Mouse (Mus musculus): ENCODE measurements around the gene Gpr87.
"Not testable (repeated sequence)": the region's sequence is repeated elsewhere in the genome, so short reads cannot be mapped to it uniquely, and the experiment has no call there.

Gpr87 gene

DNA sequence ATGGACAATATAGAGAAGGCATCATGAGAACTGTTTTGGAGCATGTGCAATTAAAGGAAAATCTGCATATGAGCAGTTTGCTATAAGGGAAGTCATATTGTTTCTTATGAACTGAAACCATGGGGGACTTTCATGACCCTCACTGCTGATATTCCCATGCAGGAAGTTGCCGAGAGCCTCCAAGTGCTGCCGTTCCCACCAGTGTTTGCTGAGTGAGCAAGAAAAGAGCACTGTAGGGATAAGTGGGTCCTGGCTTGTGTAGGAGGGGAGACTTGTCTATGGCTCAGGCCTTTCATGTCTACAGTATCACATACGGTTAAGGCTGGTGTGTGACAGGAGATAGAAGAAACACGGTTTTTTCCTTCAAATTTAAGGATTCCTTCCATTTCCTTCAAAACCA lies 9.2 kb downstream of the Gpr87 start:
- no peak for DNase-seq

DNA sequence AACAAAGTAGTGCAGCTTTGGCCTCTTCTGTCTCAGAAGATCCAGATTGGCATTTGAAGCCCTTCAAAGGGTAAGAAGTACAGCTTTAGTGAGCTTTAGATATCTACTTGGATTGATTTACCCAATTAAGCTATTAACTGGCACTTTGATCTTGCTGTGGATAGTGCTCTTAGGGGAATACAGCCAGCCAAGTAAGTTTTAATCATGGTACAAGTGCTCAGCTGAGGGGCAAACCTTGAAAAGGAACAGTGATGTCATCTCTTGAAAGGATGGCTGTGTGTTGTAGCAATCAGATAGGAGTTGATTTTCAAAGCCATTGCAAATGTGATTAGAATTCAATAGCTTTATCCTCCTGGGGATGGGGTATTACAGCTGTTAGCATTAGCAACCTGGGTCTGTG lies 12.8 kb downstream of the Gpr87 start:
- DNase-seq, result no peak

DNA sequence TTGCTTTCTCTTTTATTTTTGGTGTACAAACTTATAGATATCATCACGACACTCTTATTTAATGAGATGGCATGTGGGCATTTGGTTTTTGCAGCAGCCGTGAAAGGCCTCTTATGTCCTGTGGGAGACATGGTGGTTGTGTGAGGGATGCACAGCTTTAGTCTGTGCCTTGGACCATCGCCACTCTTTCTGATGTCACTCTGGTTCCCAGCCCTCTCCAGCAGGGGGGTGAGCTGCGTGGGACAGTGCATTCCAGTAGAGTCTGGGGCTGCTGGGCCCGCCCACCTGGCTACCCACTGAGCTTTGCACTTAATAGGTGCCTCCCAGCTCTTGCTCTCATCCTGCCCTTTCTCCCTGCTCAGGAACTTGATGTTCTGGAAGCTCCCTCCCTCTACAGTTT lies 13.8 kb downstream of the Gpr87 start:
- DNase-seq, result no peak

DNA sequence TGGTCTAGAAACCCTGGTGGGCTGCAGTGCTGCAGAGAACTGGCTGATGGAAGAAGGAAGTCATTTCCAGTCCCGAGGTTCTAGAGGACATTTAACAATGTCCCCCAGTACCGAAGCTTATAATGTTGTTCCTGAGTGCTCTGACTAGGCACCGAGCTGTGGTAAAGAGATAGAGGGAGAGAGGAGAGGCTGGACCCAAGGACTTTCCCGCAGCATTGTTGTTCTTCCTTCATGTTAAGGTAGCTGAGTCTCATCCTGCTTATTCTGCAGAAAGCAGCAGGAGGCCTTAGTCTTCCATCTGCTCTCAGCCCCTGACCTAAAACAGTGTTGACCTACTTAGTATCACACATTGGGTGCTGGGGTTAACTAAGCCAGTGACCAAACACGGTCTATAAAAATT lies 18.0 kb downstream of the Gpr87 start:
- DNase-seq, result no peak

DNA sequence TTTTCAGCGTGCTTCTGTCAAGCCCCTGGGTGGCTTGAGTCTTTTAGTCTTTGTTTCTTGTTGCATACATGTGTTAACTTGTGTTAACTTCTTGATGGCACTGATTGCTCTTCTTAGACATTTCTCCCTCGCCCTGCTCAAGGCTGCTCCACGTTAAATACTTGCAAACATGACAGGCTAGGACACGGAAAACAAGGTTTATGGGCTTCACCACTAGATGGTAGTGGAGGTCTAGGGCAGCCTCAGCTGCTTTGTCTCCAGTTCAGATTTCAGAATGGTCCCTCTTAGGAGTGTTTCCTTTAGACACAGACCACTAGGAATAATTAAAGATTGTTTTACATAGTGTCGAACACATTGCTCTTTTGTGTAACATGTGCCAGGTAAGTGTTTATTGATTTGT lies 19.7 kb downstream of the Gpr87 start:
- peak; percentile 27 for DNase-seq

DNA sequence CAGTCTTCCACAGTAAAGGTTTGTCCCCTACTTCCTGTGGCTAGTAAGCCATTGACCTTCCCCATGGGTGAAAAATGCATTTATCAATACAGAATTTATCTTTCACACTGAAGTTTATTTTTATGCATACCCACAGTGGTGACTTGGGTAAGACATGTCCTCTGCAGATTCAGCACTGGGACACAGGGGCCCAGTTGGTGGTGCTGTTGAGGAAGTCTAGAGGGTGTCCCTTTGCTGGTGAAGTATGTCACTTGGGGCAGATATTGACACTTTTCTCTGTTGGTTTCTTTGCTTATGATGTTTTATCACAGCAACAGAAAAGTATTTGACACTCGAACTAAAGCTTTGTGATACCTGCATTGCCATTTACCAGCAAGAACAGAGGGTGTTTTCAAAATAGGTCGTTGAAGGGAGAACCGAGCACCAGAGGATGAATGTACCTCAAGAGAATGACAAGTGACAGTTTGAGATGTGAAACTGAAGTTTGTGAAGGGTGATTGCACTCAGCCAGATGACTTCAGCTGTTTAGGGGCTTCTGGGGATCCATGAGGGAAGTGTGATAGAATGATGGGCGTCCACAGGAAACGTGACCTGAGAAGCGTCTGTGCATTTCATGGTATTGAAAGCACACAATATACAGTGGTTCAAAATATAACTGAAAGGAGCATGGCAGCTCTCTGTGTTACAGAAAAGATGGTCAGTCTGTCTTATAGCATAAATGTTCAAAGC lies 20.3 kb downstream of the Gpr87 start:
- no peak for DNase-seq

DNA sequence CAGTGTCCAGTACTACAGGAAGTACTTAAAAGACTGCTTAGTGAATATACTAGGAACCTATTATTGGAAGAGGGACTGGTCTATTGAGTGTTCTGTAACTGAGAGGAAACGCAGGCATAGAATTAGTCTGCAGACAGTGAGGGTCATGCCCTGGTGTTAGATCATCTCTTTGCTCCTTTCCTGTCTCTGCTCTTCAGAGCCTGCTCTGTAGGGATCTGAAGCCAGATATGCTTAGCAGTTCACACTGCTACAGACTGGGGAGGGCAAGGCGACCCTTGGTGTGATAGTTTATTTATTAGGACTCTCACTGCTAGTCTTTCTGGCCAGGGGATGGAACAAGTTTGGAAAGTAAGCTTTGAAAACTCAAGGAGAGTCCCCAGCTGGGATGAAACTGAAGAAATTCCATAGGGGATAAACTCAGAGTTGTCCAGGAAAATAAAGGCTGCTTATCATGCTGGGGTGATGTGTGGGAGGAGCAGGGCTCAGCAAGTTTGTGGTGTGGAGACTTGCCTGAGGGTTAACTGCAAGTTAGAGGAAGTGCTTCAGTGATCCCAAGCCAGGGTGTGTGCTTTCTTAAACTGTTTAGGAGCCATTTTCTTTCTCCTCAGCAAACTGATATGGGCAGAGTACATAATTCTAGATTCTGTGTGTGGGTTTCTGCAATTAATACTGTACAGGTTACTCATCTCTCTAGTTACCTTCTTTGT lies 24.8 kb downstream of the Gpr87 start:
- no peak for DNase-seq

DNA sequence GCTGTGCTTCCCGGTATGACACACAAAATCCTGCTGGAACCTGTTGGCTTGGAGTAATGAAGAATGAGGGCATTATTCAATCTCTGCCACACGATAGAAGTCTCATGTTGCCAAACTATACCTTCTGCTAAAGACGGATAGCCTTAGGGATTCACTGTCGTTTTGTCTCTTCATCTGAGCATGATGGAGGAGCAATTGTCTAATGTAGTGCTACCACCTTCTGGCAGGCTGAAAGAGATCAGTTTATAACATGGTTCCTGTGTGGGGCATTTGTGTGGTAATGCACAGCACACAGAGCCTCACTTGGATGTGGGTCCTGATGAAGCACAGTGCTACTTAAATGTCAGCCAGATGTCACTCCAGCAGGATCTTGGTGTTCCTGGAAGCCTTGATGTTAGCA lies 25.7 kb downstream of the Gpr87 start:
- no peak for DNase-seq

DNA sequence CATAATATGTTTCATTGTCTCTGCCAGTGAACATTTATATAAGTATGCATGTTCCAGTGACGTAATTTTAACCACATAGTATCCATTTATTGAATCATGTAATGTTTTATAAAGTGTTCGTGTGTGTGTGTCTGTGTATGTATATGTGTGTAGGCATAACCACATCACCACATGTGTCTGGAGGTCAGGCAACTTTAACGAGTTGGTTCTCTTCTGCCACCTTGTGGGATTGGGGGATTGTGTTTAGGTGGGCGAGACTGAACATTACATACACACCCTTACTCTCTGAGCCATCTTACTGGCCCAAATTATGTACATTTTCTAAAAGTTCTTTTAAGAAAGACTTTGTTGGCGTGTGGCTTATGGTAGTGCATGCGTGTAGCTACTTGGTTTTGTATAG lies 26.4 kb downstream of the Gpr87 start:
- no peak for DNase-seq

DNA sequence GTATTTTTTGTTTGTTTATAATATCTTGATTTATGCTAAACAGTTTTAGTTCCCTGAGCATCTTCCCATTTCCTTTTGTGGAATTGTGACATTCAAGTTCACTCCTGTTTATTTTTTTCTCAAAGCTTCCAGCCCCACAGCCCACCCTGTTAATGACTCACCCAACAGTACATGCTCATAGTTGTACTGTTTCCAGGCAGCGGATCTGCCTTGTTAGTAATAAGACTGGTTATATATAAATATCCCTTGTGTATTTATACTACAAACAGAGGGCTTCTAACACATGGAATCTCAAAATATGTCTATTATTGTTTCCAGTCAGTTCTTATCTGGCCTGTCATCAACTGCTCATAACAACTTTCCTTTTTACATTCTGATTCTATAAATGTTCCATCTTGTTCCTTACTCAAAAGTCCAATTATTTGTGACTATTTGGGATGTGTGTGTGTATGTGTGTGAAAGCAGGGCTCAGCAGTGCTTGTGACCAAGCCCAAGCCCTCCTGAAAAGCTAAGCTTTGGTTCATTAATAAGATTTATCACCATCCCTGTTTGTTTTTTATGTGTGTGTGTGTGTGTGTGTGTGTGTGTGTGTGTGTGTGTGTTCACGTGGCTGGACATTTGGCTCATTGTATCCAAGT lies 27.4 kb downstream of the Gpr87 start:
- DNase-seq, result no peak

DNA sequence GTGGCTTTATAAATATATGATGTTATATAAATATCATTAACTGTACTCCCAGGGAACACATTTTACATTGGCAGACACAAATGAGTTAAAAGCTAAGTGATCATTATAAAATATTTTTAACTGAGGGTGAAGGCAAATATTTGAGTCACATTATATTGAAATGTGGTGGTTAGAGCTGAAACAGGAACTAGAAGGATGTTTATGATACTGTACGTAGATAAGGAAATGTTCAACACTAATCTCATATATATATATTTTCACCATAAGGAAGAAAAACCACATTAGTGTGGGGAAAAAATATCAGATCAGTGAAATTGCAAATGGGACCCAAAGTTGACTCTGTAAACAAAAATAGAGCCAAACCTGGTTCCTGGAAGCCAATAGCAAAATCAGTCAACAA lies 34.4 kb downstream of the Gpr87 start:
- no peak for DNase-seq

DNA sequence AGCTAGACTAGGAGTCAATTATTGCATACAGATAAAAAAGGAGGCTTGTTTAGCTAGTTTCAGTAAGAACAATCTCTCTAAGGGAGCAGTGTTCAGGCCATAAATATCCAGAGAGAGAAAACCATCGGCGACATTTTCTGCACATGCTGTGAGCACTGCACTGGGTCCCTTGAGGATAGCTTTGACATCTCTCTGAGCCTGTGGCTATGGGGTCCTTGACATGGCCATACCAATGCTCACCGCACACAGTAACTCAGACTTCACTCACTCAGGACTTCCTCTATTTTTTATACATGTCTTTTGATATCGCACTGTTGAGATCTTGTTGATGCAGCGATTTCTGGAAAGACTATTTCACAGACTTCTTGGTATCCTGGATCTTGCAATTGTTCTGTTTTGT lies 37.9 kb downstream of the Gpr87 start:
- DNase-seq, result no peak

DNA sequence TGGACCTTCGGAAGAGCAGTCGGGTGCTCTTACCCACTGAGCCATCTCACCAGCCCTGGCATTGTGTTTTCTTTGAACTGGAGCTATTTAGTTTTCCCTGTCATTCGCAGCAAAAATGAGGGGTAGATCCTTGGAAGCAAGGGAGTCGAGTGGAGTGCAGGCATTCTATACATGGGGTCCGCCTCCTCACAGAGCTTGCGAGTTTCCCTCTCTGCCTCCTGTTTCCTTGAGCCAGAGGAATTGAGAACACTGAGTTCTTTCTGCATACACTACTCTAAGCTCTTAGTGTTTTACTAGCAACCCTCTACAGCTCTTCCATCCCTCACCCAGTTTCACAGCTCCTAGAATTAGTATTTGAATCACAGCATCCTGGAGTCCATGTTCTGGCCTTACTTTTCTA lies 39.5 kb downstream of the Gpr87 start:
- no peak for DNase-seq

DNA sequence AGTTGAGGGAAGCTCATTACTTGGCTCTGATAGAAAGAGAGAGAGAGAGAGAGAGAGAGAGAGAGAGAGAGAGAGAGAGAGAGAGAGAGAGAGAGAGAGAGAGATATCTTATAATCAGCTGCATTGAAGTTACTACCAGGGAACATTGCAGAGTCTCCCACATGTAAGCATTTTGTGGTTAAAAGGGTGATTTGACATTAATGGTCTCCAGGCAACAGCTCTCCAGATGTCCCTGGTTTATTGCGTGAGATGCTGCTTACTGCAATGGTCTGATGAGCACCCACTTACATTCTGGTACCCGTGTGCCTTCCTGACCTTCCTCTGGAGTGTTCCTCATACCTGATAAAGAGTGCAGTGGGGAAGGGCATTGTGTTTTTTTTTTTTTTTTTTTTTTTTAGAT lies 40.0 kb downstream of the Gpr87 start:
- no peak for DNase-seq

DNA sequence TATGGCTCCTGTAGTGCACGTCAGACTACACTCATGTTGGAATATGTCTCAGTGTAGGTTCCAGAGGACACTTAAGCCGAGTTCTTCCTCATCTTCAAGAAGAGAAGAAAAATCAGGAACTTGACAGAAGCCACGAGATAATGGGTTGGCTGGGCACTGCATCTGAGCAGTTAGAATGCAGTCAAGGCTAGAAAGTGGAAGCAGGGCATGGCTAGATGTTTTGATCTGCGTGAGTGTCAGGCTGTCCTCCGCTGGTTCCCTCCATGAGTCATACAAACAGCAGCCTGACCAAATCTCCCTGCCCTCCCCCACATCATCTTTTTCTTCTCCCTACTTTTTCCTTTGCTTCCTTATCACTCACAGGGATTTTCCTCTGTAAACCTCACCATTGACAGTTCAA lies 41.5 kb downstream of the Gpr87 start, which contains the start of gene P2ry14:
Gene P2ry14 (minus strand): TSS at position 195 of the 400 bp plus-strand sequence.
- DNase-seq, result no peak

DNA sequence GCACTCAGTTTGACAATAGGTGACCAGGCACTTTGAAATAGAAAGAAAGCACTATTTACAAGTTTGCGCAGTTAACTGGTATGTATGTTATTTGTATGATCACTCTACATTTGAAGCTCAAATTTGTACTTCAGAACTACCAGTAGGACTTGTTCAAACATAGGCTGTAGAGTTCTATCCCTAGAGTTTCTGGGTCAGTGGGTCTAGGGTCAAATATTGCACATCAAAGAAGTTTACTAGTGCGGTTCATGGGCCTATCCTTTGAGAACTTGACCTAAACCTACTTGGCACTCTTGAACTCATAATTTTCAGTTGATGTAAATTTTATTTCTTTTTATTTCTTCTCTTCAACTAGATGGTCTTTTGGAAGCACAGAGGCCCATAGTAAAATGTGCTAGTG lies 44.3 kb downstream of the Gpr87 start:
- no peak for DNase-seq

DNA sequence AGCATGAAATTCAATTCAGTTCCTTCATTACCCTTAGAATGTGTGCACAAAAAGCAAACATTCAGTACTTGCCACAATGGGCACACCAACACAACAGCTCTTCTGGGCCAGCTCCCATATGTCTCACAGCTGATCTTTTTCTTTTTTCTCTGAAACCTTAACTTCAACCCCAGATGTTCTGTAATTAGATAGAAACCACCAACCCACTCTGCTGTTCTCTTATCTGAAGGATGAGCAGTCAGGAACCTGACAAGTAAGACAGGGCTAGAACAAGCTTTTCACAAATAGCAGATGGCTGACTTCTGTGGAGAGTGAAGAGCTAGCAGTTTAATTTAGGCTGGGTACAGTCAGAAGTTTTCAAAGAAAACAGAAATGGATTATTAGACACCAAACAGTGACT lies 45.3 kb downstream of the Gpr87 start:
- DNase-seq, result no peak

DNA sequence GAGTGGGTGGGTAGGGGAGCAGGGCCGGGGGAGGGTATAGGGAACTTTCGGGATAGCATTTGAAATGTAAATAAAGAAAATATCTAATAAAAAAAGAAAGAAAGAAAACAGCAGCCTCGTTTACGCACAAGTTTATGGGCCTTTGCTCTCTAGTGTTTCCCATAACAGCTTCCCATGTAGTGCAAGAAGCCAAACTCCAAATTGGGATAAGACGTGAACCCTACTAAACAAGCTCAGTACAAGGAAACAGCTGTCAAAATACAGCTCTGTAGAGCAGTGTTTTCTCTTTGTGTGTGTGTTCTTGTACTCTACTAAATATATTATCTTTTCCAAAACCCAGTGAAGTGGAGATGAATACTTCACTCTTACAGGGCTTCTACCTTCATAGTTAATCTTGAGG lies 49.7 kb downstream of the Gpr87 start:
- DNase-seq, result peak; percentile 24

DNA sequence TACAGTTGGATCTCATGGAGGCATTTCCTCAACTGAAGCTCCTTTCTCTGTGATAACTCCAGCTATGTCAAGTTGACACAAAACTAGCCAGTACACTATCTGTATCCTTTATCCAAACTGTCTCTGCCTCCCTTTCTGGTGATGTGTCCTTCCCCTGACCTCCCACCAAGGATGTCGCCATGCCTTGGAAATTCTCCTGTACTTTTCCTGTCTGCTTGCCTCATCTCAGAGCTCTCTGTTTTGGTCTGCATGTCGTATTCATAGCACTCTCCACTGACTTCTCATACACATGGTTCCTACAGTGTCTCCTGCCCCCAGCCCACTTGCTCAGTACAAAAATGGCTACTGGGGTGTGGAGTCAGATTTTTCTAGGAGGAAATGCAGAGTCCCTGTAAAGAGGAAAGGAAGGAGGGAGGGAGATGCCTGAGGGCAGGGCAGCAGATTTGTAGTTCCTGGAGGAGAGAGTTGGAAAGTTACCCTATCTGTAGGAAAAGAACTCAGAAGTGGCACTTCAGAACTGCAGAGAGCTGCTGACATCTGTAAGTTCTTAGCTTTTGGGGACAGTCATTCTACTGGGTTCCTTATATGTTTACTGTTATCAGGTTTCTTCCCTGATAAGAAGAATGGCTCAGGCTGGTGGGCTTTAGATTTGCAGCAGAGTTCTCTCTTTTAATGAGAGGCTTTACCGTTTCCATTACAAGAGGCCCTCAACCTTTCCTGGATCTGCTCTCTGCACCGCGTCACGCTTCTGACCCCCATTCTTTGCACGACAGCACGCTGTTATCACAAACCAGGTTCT lies 53.2 kb downstream of the Gpr87 start:
- no peak for DNase-seq

DNA sequence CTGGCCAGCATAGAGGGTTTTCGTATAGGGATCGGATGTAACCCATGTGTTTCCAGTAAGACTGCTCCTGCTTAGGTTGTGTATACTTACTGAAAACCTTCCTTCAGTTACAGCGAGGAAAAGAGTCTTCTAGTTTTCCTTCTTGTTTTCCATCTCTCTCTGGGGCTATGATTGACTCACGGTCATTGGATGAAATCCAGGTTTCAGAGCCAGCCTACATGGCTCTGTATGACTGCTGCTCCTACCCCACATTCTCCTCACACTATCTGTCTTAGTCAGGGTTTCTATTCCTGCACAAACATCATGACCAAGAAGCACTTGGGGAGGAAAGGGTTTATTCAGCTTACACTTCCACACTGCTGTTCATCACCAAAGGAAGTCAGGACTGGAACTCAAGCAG lies 54.0 kb downstream of the Gpr87 start:
- not testable (repeated sequence) for DNase-seq

DNA sequence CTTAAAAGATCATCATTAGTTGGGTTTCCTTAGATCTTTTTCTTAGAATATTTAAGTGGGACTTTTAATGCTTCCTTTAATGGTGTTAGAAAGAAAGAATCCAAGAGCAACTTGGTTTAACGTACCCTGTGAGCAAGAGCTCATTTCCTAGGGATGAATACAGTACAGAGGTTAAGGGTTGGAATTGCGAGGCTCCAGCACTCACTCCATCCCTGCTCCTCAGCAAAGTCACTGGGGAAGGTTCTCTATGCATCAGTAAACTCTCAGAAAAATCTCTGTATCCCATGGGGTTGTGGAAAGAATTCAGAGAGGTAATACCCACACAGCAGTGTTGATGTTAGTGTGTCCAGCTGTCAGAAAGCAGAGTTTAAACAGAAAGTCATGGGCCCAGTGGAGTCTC lies 54.8 kb downstream of the Gpr87 start:
- DNase-seq, result no peak

DNA sequence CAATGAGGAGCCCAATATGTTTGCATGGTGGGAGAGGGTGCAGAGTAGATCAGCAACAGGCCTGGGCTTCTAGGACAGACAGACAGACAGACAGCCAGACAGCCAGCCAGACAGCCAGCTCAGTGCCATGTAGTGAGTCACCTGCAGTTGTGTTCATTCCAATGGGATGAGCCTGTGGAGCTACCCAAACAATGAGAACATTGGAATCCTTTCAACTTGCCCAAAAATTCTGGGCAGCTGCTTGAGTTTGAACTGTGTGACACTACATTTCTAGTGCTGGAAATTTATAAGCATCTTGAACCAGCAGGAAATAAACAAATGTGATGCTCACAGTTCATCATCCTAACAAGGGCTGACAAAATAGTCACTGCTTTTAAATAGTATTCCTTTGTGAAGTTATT lies 55.3 kb downstream of the Gpr87 start:
- peak; percentile 21 for DNase-seq

DNA sequence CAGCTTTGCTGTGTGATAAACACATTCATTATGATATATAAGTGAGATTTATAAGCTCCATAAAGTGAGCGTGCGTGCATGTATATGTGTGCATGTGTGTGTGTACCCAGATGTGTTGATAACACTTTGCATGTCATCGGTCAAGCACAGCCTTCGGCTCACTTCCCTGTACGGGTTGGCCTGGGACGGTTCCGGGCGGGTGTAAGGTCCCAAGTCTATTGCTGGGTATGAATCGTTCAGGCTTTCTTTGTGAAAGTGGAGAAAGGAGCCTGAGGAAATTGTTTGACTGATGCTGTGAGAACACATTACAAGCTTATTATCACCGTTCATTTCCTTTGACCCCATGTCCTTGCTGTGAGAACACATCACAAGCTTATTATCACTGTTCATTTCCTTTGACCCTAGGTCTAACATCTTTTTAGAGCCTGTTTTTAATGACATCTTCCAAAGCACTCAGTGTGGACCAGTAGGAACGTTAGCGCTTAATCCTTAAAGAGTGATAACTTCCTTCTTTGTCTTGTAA lies 55.9 kb downstream of the Gpr87 start:
- DNase-seq, result peak; percentile 12

All from kidney, adult 9 months (tissue).